Mouse (Mus musculus) adrenal gland, adult (tissue): Measurements from ENCODE around the gene Zc2hc1b.

Source experiments
- DNase-seq, 2 experiments: peaks; one replicate each; pipeline ENCODE4 v3.0.0; 2022 to 2023; ENCODE audit warnings: low spot score in 1 of 2; ENCODE audit not compliant: inconsistent age in 2 of 2

Gene Zc2hc1b

GRCm38 (mm10) chr10:13177973-13178624 is at the start of gene Zc2hc1b:
Gene Zc2hc1b, minus strand, starts transcription at chr10:13178023.
- no peak for DNase-seq

DNA sequence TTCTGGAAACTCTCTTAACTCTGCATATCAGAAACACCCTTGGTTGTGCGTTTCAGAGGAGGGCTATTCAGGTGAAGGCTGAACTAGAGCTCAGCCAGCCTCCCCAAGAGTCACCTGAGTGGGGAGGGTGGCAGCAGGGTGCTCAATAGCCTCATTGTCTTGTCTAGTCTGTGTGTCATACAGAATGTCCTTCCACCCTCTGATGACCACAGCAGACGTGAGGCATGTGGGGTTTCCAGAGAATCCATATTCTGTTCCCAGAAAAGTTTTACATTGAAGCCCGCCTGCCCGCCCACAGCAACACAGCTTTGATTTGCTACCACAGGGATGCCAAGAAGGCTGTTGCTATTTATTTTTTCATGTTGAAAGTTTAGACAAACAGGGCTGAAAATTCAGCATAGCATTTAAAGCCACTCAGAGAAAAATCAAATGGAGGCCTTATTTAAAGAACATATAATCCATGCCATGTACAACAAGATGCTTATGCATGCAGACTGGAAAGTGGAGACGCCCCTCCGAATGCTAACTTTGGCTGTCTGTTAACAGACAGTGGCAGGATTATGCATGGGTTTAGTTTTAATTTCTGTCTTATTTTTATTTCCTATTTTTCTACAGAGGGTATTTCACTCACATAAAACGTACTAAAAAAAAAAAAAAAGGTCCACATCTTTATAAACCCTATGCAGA is 47.7 kb upstream of the Zc2hc1b start:
- no peak for DNase-seq

DNA sequence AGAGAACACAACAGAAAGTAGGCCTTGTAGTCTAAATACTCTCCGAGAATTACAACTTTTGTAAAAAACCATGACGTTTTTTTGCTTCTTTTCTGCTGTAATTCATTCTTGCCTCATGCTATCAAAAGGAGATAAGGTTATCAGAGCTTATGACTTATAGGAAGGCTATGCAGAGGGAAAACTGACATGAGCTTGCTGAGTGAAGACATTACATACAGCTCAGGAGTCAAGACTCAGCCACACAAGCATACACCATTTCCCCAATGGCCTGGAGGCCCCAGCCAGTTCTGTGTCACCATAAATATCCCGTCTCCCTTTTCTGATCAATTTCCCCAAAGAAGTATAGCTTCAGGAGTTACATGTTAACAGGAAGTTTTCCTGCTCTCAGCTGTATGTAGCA is 44.3 kb upstream of the Zc2hc1b start:
- DNase-seq: no peak

GRCm38 (mm10) chr10:13220061-13220460 is 42.2 kb upstream of the Zc2hc1b start:
- DNase-seq: no peak

- DNase-seq: no peak
Measured at GRCm38 (mm10) chr10:13213956-13214355, 36.1 kb upstream of the Zc2hc1b start.

GRCm38 (mm10) chr10:13212829-13213228 is 35.0 kb upstream of the Zc2hc1b start:
- no peak for DNase-seq

DNA sequence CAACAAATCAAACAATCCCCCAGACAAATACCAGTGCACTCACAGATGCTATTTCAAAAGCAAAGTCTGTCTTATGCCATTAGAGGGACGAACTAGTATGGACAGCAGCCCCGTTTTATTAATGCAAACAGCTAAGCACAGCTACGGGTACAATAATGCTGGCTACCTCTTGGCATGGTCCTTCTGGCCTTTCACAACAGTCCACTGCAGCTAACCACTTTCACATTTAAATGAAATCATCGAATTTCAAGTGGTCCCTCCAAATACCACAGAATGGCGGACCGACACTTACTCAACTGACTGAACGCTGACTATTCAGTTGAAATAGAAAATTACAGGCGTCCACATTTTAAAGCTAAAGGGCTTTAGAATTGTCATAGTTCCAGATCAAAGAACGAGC is 34.5 kb upstream of the Zc2hc1b start:
- DNase-seq: no peak

- DNase-seq: no peak
Measured at GRCm38 (mm10) chr10:13209930-13210637, 32.3 kb upstream of the Zc2hc1b start.

- no peak for DNase-seq
Measured at GRCm38 (mm10) chr10:13209506-13209905, 31.7 kb upstream of the Zc2hc1b start.

GRCm38 (mm10) chr10:13209061-13209460 is 31.2 kb upstream of the Zc2hc1b start:
- DNase-seq: no peak

- DNase-seq: no peak
Measured at GRCm38 (mm10) chr10:13201741-13202293, 24.0 kb upstream of the Zc2hc1b start.

DNA sequence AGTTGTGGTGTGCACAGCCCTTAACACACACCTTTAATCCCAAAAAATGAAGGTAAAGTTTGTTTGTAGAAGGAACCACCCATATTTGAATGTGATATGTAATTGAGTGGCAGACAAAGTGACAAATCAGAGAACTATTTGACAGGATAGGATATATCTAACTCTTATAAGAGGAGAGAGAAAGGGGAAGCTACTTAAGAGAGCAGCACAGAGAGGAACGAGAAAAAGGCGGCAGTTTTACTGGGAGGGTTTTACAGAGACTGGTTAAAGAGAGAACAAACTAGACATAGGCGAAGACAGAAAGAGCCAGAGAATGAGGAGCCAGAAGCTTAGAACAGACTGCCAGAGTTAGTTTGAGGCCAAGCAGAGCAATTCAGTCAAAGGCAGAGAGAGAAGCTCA is 23.0 kb upstream of the Zc2hc1b start:
- DNase-seq: no peak

DNA sequence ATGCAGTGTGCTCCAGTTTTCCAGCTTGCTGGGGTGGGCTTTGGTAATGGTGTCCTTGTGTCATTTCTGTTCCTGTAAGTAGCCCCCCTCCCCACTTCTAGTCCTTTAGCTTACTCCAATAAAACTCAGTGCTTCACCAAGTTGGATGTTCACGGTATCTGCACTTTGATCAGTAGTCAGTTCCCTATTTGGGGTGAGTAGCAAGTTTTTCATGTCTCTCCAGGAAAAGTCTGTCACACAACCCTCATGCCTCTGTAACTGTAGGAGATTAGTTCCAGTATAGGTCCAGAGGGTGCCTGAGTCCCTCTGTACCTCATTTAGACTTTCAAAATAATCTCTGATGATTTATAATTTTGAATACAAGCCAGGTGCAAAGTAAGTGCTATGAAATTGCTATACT is 21.4 kb upstream of the Zc2hc1b start:
- no peak for DNase-seq

DNA sequence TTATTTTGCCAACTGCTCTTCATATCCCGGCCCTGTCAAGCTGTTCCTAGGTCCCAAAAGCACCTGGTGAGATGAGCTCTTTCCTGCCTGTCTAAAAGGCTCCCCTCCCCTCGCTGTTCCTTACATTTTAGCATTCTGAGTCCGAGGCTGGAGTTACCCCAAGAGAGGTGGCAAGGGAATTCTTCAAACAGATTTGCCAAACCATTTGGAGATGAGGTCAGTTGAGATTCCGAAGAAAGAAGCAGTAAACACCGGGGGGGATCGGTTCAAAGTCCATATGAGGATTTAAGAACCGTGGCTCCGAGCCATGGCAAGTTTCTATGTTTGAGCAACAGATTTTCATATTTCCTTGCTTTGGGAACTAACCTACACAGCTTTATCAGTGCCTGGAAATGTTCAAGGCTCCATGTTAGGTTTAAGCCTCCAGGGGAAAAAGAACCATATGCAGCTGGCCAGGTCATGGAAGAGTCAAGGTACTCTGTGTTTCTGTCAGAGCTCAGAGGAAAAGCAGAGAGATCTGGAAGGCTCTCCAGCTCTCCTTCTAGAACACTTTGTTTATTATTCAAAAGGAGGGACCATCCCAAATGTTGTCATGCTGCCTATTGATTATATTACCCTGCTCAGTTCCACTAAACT is 19.2 kb upstream of the Zc2hc1b start:
- DNase-seq: no peak

- DNase-seq: peak; percentile 14 to 34
Measured at GRCm38 (mm10) chr10:13193496-13193895, 15.7 kb upstream of the Zc2hc1b start.

DNA sequence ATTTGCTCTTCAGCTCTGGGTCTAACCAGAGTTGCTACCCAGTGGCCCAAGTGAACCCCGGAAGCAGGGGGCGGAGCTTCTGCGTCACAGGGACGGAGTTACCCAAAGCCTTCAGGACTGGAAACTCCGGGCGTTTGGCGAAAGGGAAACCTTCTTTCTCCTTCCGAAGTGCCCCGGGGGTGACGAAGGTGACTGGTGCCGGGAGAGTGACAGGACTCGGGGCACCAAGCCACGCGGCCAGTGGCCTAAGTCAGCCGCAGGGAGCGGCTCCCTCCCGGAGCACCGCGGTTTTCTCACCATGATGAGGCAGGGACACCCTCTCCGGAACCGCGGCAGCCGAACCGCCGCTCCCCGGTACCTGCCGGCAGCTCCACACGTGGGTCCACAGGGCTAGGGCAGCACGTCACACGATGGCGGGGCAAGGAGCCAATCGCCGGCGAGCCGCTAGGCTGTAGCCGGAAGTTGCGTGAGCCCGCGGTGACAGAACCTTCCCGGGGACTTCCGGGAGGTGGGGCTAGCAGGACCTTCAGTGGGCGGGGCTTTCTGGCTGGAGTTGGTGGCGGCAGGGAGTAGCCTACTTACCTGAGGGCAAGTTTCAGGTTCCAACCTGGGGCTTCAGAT is 15.0 kb upstream of the Zc2hc1b start, which contains the start of gene Ltv1:
TSS of gene Ltv1 (minus strand) at position 438 of the 621 bp plus-strand sequence.
- peak; percentile 97 to 98 for DNase-seq

- no peak for DNase-seq
Measured at GRCm38 (mm10) chr10:13189881-13190280, 12.1 kb upstream of the Zc2hc1b start.

DNA sequence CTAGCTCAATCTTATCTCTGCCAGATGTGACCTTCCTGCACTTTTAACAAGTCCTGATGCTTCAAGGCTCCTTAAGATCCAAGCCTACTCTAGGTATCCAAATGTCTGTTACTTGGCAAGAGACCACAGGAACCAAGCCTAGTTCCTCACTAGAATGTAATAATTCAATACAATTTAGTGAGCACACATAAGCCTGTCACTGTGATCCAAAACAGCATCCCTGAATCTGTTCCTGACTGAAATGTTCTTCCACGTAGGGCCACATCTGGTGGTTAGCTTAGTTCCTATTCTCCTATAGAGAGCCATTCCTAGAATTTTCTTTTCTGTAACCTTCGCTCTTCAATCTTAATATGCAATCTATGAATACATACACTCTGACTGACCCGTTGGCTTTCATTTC is 8.9 kb upstream of the Zc2hc1b start:
- no peak for DNase-seq

DNA sequence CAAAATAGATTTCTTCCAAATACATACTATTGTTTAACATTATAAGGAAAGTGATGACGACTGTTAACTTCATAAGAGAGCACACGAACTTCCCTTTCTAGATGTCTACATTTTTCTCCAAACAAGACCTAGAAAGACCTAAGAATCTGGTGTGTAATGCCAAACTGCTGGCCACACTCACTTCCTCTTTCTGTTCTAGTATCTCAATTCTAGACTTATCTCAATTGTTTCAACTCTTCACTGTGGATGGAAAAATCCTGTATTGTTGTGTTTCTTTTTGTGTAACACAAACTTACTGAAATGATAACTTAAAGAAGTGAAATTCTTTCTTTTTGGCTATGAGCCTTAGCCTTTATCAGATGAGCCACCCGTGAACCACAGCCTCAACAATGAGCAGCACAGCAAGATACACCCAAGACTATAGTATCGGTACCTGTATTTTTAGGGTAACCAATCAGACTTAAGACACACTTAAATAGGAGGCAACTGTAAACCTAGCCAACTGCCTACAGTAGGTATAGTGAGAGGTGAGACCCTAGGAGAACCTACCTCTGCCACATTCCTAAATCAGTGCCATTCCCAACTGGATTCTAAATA is 6.4 kb upstream of the Zc2hc1b start:
- DNase-seq: no peak

- no peak for DNase-seq
Measured at GRCm38 (mm10) chr10:13180211-13180610, 2.4 kb upstream of the Zc2hc1b start.
